Mouse (Mus musculus) lung, adult 2 months (tissue): ENCODE results near the gene C1ra.
"Not testable (repeated sequence)": the region's sequence is repeated elsewhere in the genome, so short reads cannot be mapped to it uniquely, and the experiment has no call there.

Experiments used
- CTCF ChIP-seq: fragments of 200-500 bp; IDR thresholded peaks from 2 replicates; pipeline ENCODE4 v1.5.1; 2011; ENCODE audit warnings: mild to moderate bottlenecking, low read length, control low read depth; ENCODE audit not compliant: insufficient read depth
- POLR2A ChIP-seq: fragments of 200-500 bp; IDR thresholded peaks from 2 replicates; pipeline ENCODE4 v1.6.1; 2011; ENCODE audit warnings: low read depth, mild to moderate bottlenecking, control low read depth, low read length, borderline replicate concordance; ENCODE audit errors: extremely low read depth

- TF ChIP-seq CTCF, POLR2A: not testable (repeated sequence)
Measured at GRCm38 (mm10) chr6:124536125-124536829, 24.1 kb downstream of the C1ra start.
